Mouse (Mus musculus) large intestine, adult 2 months (tissue): ENCODE data around the gene Xndc1. TPM values are rescaled to one million over a fixed set of nuclear protein-coding genes. Genes with fewer than 3 reads are reported as not detected.
"Not testable (repeated sequence)": the region's sequence is repeated elsewhere in the genome, so short reads cannot be mapped to it uniquely, and the experiment has no call there.

ENCODE experiments used
- DNase-seq: peaks from one replicate; pipeline ENCODE4 v3.0.0-alpha.2; 2012; ENCODE audit warnings: low read depth, low spot score
- WGBS: fragments of 180-500 bp; shearing (Covaris S2); methylation state at CpG from one replicate; pipeline ENCODE4 v1.1.7; 2018; 5-methylcytosine and 5-hydroxymethylcytosine counted together
- polyA plus RNA-seq: library from polyadenylated mRNA; depleted of rRNA; stranded (reverse); fragments of >200 nt; gene quantifications from 2 replicates; pipeline ENCODE4 v1.2.3, GENCODE M21; 2012; rRNA removed

Xndc1 gene
- polyA plus RNA-seq: 14.3 and 14.4 TPM in 2 replicates

DNA sequence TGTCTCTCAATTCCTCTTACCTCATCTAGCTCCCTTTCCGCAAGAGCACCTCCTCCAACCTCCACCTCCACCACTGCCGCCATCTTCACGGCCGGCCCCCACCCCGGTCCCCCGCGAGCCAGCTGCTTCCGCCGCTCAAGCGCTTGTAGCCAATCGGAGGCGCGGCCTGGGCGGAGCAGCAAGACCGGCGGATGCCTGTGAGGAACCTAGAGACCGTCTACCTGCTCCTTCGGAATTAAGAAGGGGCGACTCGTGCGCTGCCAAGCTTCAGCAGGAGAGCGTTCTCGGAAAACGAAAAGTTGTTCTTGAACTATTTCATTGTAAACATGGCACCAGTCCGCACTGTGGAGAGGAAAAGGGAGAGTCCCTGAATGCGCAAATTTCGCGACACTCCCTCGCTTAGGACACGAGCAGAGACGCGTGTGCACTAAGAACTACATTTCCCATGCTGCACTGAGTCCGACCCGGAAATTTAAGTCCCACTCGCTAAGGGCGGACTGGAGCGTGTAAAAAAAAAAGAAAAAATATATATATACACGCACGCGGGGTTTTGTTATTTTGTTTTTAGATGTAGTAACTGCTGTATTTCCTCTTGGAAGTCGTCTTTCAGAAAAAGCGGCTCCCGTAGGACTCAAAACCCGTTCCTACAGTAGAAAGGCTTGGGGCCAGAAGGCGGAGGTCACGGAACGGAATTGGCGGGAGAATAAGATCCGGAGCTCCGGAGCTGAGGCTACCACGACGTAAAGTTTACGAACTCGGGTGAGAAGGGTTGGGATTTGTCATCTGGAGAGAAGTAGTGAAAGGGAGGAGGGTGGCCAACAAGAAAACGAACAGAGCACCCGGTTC, at the start of gene Xndc1, which contains the start of the genes Rnf121 and Xntrpc:
Gene Xndc1, plus strand, starts transcription at position 466 of the 846 bp plus-strand sequence.
Gene Rnf121, minus strand, starts transcription at position 424 of the 846 bp plus-strand sequence.
Gene Xntrpc, plus strand, starts transcription at position 668 of the 846 bp plus-strand sequence.
- WGBS: under 1% methylated on average over 56 of the region's 56 CpGs
- peak; percentile 87 for DNase-seq

DNA sequence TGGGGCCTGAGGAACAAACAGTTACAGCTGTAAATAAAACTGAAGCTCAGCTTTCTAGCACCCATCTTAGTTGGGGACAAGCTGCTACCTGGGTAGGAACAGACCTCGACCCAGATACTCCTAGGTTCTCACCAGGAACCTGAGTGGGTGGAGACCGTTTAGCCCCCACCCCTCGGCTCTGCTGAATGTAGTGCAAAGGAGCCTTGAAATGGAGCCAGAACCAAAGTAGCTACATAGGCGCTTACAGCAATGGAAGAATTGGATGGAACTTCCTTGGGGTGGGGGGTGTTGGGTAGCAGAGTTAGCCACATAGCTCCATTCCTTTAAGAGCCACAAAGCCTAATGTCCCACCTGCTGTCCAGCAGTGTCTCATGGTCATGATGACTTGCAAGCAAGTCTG, 48.4 kb upstream of the Xndc1 start:
- no peak for DNase-seq
- WGBS: 54% methylated on average over 4 of the region's 4 CpGs

DNA sequence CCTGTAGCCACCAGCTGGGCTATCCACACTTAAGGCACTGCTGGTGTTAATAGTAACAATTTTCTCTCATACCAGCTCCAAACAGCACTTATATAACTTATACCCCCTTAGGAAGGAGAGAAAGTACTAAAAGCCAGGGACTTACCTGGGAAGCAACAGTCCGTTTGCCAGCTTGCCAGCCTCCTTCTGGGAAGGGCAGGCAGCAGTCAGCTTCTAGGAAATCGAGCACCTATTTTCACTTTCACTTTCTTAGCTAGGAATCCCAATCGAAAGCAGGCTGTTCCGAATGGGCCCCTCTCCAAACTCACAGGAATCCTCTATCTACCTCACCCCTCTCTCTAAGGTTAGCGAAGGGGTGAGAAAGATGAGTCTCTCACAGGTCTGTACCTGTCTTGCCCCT, 47.9 kb upstream of the Xndc1 start:
- 15% methylated on average over 5 of the region's 5 CpGs for WGBS

DNA sequence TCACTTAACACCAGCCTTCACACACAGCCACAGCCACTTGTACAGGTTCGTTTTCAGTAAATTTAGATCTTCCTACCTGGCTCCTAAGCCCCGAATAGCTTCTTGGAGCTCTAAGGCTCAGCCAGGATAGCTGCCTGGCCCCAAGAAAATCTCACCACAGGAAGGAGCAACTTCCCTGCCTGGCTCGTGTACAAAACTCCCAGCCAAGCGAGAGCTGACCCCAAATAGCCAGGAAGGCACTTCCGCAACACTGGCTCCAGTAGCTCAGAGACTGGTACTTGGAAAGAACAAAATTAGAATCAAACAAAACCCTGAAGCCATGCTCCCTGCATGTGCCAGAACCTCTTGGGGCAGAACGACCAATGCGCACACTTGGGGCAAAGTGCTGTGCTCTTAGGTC, 47.3 kb upstream of the Xndc1 start:
- WGBS: 72% methylated on average over 7 of the region's 7 CpGs

More for the DNA sequence above, 47.9 kb upstream of the Xndc1 start:
- peak; percentile 27 for DNase-seq

DNA sequence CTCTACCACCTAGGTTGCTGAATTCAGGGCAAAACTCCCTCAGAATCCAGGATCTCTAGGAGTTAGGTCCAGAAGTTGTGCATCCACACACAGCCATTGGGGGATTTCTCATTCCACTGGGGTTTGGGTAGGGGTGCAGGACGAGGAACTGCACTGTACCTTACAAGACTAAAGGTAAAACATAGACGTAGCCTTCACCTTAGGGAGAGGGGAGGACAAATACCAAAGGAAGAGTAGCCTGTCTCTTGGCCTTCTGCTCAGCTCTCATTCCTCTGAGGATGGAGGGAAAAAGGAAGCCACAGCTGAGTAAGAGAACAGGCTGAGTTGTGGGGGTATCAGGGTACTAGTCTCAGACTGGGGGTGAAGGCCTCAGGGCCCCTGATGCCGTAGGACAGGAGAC, 46.7 kb upstream of the Xndc1 start, which contains the start of gene Il18bp:
Gene Il18bp, minus strand, starts transcription at position 101 of the 400 bp plus-strand sequence.
- 86% methylated on average over 3 of the region's 3 CpGs for WGBS

More for the DNA sequence above, 47.3 kb upstream of the Xndc1 start:
- no peak for DNase-seq

DNA sequence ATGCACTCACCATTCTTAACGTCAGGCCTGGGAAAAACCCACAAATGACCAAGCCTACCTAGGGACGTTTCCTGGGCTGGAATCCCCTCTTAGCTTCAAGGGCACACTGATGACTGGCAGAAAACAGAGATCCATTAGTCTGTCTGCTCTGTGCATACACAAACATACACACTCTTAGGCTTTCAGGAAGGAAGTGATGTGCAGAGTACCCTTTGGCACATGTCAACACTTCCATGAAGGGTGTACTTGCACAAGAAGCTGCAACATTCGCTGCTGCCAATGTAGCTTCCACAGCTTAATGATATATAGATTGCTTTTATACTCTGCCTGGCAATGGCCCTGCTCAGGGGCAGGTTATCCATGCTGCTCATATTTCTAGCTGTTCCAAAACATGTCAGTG, 45.9 kb upstream of the Xndc1 start:
- WGBS: 62% methylated on average over 3 of the region's 3 CpGs

More for the DNA sequence above, 46.7 kb upstream of the Xndc1 start, which contains the start of gene Il18bp:
- DNase-seq: no peak

DNA sequence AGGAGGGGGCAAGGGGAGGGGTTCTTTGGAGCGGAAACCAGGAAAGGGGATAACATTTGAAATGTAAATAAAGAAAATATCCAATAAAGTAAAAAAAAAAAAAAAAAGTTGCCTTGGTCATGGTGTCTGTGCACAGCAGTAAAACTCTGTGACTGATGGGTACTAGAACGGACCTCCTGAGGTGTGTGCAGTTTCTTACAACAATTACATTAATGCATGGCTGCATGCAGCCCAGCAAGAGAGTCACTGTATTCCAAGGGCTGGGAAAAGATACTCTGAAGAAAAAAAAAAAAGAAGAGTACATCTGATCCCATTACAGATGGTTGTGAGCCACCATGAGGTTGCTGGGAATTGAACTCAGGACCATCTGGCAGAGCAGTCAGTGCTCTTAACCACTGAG, 44.4 kb upstream of the Xndc1 start:
- not testable (repeated sequence) for DNase-seq
- 87% methylated on average over 2 of the region's 2 CpGs for WGBS

More for the DNA sequence above, 45.9 kb upstream of the Xndc1 start:
- DNase-seq: no peak

DNA sequence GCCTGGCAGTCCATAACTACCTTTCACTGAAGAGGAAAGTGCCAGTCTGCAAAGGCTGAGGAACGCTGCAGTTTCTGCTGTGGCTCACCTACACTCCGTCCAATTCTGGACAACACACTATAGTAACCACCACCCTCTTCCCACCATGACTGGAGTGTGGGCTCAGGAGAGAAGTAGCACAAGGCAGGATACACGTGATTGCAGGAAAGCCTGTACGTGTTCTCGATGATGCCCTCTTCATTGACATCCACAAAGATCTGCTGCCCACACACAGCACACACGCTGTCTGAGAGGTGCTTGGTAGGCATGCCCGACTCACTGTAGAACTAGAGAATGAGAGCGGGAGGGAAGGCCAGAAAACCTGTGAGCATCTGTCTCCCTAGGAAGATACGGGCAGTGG, 41.5 kb upstream of the Xndc1 start:
- DNase-seq: no peak
- WGBS: 94% methylated on average over 9 of the region's 9 CpGs

DNA sequence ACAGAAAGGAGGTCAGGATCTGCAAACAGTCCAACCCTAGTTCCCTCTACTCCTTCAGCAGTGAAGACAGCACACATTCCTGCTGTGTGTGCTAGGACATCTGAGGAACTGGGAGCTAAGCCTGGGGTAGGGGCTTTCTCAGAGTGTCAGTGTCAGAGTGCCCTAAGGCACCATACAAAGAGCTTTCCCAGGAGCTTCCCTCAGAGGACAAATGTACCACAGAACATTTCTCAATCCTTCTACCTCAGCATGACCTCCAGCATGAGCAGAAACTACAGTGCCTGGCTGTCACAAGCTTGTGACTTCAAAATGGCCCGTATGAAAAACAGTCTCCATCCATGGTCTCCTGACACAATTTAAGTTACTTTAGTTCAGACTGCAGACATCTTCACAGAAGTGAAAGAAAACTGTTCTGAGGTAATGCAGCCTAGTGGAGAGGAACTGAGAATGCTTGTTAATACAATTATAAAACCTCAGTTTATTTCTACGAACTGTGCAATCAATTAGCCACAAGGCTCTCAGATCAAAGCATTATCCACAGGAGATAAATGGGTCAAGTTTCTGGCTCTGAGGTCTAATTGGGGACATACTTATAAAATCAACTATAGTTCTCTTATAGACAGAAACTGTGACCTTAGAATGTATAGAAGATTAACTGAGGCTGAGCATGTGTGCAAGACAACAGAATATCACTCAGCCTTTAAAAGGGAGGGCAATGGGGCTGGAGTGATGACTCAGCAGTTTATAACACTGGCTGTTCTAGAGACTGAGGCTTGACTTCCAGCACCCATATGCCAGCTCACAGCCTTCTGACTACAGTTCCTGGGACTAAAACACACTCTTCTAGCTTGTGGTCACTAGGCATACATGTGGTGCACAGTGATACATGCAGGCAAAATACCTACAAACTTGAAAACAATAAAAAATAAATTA, 39.9 kb upstream of the Xndc1 start:
- WGBS: 86% methylated on average over 2 of the region's 2 CpGs

DNA sequence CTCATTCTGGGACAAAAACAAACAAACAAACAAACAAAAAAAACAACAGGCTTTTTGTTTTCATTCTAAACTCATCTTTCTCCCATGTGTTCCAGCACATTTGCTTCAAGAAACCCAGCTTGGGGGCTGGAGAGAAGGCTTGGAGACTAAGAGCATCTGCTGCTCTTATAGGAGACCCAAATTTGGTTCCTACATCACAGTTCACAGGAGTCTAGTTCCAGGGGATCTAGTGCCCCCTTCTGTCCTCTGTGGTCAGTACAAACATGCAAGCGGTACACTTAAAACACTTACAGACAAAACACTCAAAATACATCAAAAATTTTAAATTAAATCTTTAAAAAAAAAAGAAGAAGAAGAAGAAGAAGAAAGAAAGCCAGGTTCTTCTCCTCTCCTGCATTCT, 30.4 kb upstream of the Xndc1 start:
- no peak for DNase-seq
- WGBS: 98% methylated on average over 1 of the region's 1 CpGs

More for the DNA sequence above, 39.9 kb upstream of the Xndc1 start:
- DNase-seq: no peak

DNA sequence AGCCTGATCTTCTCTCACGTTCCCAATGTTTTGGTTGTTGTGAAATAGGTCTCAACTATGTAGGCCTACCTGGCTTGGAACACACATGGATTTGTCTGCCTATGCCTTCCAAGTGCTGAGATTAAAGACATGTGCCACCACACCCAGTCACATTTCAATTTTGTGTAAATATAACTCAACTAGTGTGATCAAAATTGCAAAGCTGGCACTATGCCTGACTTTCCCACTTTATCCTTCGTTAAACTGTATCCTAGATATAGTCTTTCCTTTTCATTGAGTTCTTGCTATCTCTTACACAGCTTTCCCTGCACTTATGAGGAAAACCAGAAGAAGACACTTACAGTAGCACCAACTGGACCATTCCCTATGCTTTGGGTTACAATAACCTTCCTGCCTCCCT, 29.8 kb upstream of the Xndc1 start:
- no peak for DNase-seq
- 60% methylated on average over 2 of the region's 2 CpGs for WGBS

DNA sequence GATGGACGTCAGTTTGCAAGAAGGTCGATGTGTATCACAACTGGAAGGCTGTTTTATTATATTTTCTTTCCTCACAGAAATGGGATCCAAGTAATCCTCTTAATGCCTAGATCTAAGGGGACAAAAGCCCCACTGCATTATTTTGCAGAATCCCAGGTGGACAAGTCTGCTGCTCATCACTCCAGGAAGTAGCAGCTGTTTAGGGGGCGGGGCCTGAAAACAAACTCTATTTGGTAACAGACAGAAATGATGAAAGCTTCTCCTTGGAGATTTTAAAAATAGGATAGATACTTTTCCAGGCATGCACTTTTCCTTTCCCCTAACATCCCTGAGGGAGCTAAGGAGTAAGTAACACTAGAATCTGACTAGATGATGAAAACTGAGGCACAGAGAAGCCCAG, 28.0 kb upstream of the Xndc1 start:
- no peak for DNase-seq
- WGBS: 85% methylated on average over 3 of the region's 3 CpGs

DNA sequence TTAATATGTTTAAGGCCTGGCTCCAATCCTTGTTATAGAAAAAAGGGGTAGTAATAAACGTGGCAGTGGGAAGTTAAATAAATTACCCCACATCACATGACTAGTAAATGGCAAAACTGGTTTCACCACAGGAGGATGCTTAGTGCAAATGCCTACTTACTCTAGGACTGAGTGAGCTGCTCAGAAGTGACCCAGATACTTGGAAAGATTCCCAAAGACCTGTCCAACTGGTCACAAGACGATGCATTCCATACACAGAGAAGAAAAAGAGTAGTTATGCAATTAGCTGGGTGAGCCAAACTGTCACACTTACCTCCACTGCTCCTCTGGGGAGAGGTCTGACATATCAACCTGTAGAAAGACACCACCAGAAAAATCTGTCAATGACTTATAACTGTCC, 23.0 kb upstream of the Xndc1 start:
- WGBS: 20% methylated on average over 2 of the region's 2 CpGs
- DNase-seq: no peak

DNA sequence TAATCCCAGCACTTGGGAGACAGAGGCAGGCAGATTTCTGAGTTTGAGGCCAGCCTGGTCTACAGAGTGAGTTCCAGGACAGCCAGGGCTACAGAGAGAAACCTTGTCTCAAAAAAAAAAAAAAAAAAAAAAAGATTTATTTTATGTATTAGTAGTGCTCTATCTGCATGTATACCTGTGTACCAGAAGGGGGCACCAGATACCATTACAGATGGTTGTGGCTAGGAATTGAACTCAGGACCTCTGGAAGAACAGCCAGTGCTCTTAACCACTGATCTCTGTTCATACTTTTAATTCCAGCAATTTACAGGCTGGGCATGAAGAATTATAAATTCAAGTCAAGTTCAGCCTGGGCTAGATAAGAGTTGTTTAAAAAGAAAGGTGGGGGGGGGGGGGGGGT, 16.8 kb upstream of the Xndc1 start:
- DNase-seq: not testable (repeated sequence)

DNA sequence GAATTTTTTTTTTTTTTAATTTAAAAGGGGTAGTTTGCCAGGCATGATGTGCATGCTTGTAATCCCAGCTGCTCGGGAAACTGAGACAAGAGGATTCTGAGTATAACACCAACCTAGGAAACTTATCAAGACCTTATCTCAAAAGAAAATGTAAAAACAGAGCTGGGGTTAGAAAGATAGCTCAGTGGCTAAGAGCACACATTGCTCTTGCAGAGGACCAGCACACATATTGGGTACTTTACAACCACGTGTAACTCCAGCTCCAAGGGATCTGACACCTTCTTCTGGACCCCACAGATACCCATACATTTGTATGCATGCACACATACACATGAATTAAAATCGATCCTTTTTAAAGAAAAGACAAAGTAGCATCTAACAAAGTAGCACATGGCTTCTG, 4.0 kb upstream of the Xndc1 start:
- 65% methylated on average over 3 of the region's 3 CpGs for WGBS
- DNase-seq: no peak

DNA sequence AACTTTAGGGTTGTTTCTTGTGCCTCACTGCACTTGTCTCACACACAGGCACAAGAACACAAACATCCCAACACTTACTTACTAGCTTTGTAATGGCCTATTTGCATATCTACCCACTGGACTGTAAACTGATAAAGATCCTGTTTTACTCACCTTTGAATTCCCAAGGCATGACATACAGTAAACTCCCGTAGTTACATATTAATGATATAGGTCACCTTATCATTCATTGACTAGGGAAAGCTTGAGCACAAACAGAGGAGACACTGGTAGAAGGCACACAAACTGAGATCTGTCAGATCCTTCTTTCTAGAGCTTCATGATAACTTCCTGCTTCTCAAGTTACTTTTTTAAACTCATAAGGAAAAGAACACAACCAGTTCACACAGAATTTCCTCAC, 3.1 kb upstream of the Xndc1 start:
- 42% methylated on average over 1 of the region's 1 CpGs for WGBS
- DNase-seq: peak; percentile 70

DNA sequence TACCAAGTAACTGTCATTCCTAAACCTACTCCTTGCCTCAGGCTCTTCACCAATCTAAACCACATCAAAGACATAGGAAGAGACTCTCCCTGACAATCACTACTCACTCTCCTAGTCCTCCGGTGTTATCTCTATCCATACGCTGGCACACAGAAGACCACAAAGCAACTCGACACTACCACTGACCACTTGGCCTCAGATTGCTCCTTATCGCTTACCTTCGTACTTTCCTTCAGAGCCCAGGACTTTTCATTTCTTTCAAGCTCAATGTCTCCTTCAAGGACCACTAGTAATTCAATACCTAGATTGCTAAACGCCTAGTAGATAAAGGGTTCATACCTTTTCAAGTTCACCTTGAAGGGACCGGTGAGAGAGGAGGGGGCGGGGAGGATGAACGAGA, 1.4 kb upstream of the Xndc1 start:
- WGBS: 57% methylated on average over 9 of the region's 9 CpGs
- no peak for DNase-seq

DNA sequence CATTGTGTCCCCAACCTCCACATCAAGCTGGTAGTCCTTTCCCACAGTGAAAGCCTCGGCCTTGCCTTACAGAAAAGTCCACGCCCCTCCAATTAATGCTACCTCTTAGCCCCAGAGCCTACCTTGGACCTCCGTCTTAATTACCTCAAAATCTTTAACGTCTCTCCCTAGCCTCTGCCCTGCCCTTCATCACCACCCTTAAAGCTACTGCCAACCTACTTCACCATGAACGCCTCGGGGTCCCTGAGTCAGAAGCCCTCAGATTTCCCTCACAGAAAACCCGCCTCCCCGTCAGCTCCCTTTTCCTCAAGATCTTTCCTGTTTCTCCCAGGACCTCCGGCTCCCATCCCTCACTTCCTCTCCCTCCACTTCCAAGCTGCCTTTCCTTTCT, 661 bp upstream of the Xndc1 start:
- DNase-seq: no peak
- WGBS: 1% methylated on average over 9 of the region's 9 CpGs

DNA sequence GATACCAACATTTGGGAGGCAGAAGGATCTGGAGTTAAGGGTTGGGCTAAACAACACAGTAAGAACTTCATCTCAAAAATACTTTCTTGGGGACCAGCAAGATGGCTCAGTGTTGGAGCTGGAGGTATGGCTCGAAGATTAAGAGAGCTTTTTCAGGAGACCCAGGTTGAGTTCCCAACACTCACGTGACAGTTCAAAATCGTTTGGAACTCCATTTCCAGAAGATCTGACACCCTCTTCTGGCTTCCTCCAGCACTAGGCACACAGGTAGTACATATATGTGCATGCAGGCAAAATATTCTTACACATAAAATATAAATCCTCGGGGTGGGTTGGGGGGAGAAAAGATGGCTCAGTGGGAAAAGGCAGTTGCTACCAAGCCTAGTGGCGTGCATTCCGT, 1.1 kb downstream of the Xndc1 start:
- no peak for DNase-seq
- 53% methylated on average over 6 of the region's 6 CpGs for WGBS

DNA sequence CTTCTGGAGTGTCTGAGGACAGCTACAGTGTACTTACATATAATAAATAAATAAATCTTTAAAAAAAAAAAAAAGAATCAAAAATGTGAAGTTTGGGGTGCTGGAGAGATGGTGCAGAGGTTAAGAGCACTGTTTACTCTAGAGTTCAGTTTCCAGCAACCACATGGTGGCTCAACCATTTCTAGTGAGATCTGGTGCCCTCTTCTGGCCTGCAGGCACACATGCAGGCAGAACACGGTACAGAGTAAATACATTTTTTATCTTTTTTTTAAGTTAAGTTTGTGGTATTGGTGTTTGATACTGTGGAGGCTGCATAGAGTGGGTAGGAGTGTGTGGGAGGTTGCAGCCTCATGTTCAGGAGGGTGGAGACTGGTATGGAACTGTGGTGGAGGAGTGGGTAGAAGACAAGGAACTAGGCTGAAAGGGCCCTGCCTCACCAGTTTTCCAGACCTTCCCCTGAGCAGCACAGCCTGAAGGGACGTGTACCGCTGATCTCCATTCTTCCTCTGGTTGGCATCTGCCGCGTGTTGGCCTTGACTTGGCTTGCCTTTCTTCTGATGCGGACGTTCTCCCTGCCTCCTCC, 11.5 kb downstream of the Xndc1 start:
- 82% methylated on average over 7 of the region's 7 CpGs for WGBS
- no peak for DNase-seq
